Mouse (Mus musculus) gastrocnemius, postnatal 14 days (tissue): Measurements from ENCODE around the gene Prlr. TPM values are rescaled to one million over a fixed set of nuclear protein-coding genes. Genes with fewer than 3 reads are reported as not detected.

Experiments
- DNase-seq: peaks from one replicate; pipeline ENCODE4 v3.0.0; 2021; ENCODE audit warnings: mixed read lengths
- intact Hi-C: fragments of 180-260 bp; cut with DNase I; formaldehyde crosslinking; loops from one replicate; pipeline ENCODE4 v1.15.1; 2025; ENCODE audit warnings: low total_unique reads
- total RNA-seq, 2 experiments: library from RNA; stranded (reverse); gene quantifications; 2 replicates each; pipeline ENCODE4 v1.2.3; 2021

Prlr gene
- total RNA-seq, 2 experiments from 2014 or later, result 1.3 to 2.0 TPM

GRCm38 (mm10) chr15:10299467-10299866 is 122.4 kb downstream of the Prlr start:
- intact Hi-C loops, result no loop called here
- no peak for DNase-seq

- intact Hi-C loops, result no loop called here
Observed at GRCm38 (mm10) chr15:10306461-10306860, 129.4 kb downstream of the Prlr start.

GRCm38 (mm10) chr15:10311826-10312225 is 134.8 kb downstream of the Prlr start:
- intact Hi-C loops, result no loop called here
- no peak for DNase-seq

More at GRCm38 (mm10) chr15:10306461-10306860, 129.4 kb downstream of the Prlr start:
- no peak for DNase-seq

GRCm38 (mm10) chr15:10313522-10314455 is 136.8 kb downstream of the Prlr start:
- DNase-seq, result peak; percentile 37

GRCm38 (mm10) chr15:10325080-10325479 is 148.0 kb downstream of the Prlr start, which contains the start of gene Gm21973:
Gene Gm21973, plus strand, starts transcription at chr15:10325380.
- no peak for DNase-seq
- intact Hi-C loops, result no loop called here

More at GRCm38 (mm10) chr15:10313522-10314455, 136.8 kb downstream of the Prlr start:
- intact Hi-C loops, result no loop called here

- intact Hi-C loops, result no loop called here
- DNase-seq, result no peak
Observed at GRCm38 (mm10) chr15:10330626-10331025, 153.6 kb downstream of the Prlr start.

- no peak for DNase-seq
- intact Hi-C loops, result no loop called here
Observed at GRCm38 (mm10) chr15:10332566-10332965, 155.5 kb downstream of the Prlr start.

GRCm38 (mm10) chr15:10338606-10339005 is 161.6 kb downstream of the Prlr start:
- intact Hi-C loops, result no loop called here
- DNase-seq, result no peak

- intact Hi-C loops, result no loop called here
- DNase-seq, result no peak
Observed at GRCm38 (mm10) chr15:10347044-10347443, 170.0 kb downstream of the Prlr start.

- intact Hi-C loops, result no loop called here
- DNase-seq, result no peak
Observed at GRCm38 (mm10) chr15:10358039-10358948, 181.3 kb downstream of the Prlr start, which contains the start of gene Agxt2. Gene Agxt2, plus strand, starts transcription at chr15:10358532.

GRCm38 (mm10) chr15:10366331-10366730 is 189.3 kb downstream of the Prlr start:
- DNase-seq, result no peak
- intact Hi-C loops, result no loop called here

GRCm38 (mm10) chr15:10375404-10375803 is 198.4 kb downstream of the Prlr start:
- DNase-seq, result no peak

GRCm38 (mm10) chr15:10378338-10378959 is 201.4 kb downstream of the Prlr start:
- intact Hi-C loops, result no loop called here
- no peak for DNase-seq

More at GRCm38 (mm10) chr15:10375404-10375803, 198.4 kb downstream of the Prlr start:
- intact Hi-C loops, result no loop called here

GRCm38 (mm10) chr15:10379757-10380458 is 202.9 kb downstream of the Prlr start:
- intact Hi-C loops, result no loop called here
- no peak for DNase-seq

GRCm38 (mm10) chr15:10387263-10387662 is 210.2 kb downstream of the Prlr start:
- intact Hi-C loops, result no loop called here
- no peak for DNase-seq
